Mouse (Mus musculus) left cerebral cortex, postnatal 4 days (tissue): Measurements from ENCODE around the gene Ap5z1. TPM values are rescaled to one million over a fixed set of nuclear protein-coding genes. Genes with fewer than 3 reads are reported as not detected.

Experiments used
- DNase-seq: peaks from one replicate; pipeline ENCODE4 v3.0.0-alpha.2; 2022
- intact Hi-C: fragments of 180-260 bp; cut with DNase I; formaldehyde crosslinking; loops from one replicate; pipeline ENCODE4 v1.15.1; 2025
- total RNA-seq, 2 experiments: library from RNA; stranded (reverse); gene quantifications; 2 replicates each; pipeline ENCODE4 v1.2.3; 2021

Gene Ap5z1
- total RNA-seq, 2 experiments from 2014 or later = 21.9 to 23.2 TPM

GRCm38 (mm10) chr5:142438380-142438938 lies 25.3 kb upstream of the Ap5z1 start:
- no peak for DNase-seq
- intact Hi-C loops = no loop called here

- intact Hi-C loops = loop anchor here (10.0 kb wide), 3 partner anchors 75 to 1595 kb away; partner anchors contain the start of gene Sdk1
- no peak for DNase-seq
These were observed 23.8 kb upstream of the Ap5z1 start for GRCm38 (mm10) chr5:142439911-142440432.

DNA sequence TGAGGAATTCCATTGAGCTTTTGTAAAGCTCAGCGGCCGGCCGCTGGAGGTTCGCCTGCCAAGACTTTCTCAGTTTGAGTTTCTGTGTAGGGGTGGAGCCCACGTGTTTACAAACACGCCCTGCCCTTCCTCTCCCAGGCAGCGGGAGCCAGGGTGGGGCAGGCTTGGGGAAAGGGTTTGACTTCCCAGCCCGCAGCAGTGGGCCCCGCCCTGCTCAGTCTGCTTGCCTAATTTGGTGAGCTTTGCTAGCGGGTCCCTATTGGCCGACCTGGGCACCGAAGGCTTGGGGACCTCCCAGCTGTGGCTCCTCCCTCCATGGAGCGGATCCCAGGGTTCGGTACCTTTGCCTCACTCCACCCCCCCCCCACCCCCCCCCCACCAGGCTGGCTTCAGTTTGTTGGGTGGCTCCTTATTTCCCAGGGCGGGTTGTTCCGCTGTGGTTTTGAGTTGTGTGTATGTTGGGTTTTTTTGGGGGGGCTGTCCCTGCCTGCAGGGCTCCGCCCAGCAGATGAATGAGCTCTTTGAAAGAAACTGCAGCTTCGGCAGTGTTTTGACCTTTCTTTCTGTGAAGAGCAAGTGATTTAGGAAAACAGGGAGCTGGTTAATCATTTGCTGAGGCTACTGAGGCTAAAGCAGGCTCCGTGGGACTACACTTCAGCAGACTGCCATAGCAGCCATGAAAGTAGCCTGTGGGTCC lies 23.1 kb upstream of the Ap5z1 start:
- peak; percentile 67 for DNase-seq
- intact Hi-C loops = loop anchor here (10.0 kb wide), 3 partner anchors 76 to 1596 kb away; partner anchors contain the start of gene Sdk1

- no peak for DNase-seq
- intact Hi-C loops = loop anchor here (10.0 kb wide), 3 partner anchors 77 to 1597 kb away; partner anchors contain the start of gene Sdk1
These were observed 22.3 kb upstream of the Ap5z1 start for GRCm38 (mm10) chr5:142441332-142442044.

DNA sequence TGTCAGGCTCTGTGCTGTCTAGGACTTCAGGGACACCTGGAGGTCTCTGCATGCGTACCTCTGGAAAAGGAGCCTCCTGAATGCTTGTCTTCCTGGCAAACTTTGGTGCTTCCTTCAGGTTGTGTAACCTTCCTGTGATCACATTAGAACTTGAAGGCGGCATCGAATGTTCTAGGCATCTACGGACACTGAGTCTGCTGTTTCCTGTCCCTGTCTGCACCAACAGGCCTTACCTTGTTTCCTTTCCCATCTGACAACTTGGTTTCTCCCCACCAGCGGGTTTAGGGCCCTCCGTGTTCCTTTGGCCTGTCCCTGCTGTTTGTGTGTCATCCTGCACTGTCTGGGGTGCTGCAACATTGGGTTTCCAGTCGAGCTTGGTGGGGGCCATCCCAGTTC lies 21.7 kb upstream of the Ap5z1 start:
- intact Hi-C loops = loop anchor here (10.0 kb wide), 3 partner anchors 77 to 1597 kb away; partner anchors contain the start of gene Sdk1
- no peak for DNase-seq

- no peak for DNase-seq
- intact Hi-C loops = loop anchor here (10.0 kb wide), 3 partner anchors 79 to 1599 kb away; partner anchors contain the start of gene Sdk1
These were observed 20.2 kb upstream of the Ap5z1 start for GRCm38 (mm10) chr5:142443514-142443913.

DNA sequence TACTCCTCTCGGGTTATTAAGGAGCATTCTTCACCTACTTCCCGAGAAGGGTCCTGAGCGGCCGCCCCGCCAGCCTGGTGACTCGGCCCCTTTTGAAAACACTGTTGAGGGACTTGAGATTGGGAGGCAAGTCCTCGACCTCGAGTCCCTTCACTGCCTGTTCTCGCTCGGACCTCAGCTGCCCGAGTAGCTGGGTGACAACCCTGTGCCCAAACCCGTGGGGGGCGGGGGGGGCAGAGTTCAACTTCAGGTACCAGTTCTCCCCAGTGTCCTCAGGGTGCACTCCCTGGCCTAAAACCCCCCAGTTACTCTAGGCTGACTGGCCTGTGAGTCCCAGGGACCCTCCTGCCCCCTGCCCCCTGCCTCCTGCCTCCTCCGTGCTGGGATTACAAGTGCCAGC lies 19.8 kb upstream of the Ap5z1 start:
- intact Hi-C loops = loop anchor here (10.0 kb wide), 3 partner anchors 79 to 1599 kb away; partner anchors contain the start of gene Sdk1

GRCm38 (mm10) chr5:142444791-142445531 lies 18.8 kb upstream of the Ap5z1 start:
- intact Hi-C loops = loop anchor here (10.0 kb wide), 3 partner anchors 80 to 1600 kb away; partner anchors contain the start of gene Sdk1
- no peak for DNase-seq

More for the DNA sequence above, 19.8 kb upstream of the Ap5z1 start:
- DNase-seq = no peak

DNA sequence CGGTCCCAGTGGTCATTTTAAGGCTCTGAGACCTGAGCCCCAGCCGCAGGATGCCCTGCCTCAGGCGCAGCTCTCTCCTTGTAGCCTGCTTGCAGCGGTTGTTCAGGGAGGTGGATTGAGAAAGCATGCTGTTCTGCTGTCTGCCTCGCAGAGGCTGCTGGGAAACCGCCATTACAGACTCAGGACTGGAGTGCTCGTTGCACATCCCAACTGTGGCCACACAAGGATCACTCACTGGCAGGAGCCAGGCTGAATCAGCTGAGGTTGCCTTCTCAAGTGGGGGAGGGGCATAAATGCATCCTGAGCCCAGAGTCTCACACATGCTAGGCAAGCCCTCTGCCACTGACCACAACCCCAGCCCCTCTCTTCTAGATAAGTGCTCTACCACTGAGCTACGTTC lies 18.0 kb upstream of the Ap5z1 start:
- DNase-seq = no peak
- intact Hi-C loops = loop anchor here (10.0 kb wide), 3 partner anchors 81 to 1601 kb away; partner anchors contain the start of gene Sdk1

- DNase-seq = peak; percentile 94
- intact Hi-C loops = loop anchor here (10.0 kb wide), 3 partner anchors 83 to 1603 kb away; partner anchors contain the start of gene Sdk1
These were observed 15.7 kb upstream of the Ap5z1 start for GRCm38 (mm10) chr5:142448076-142448475.

DNA sequence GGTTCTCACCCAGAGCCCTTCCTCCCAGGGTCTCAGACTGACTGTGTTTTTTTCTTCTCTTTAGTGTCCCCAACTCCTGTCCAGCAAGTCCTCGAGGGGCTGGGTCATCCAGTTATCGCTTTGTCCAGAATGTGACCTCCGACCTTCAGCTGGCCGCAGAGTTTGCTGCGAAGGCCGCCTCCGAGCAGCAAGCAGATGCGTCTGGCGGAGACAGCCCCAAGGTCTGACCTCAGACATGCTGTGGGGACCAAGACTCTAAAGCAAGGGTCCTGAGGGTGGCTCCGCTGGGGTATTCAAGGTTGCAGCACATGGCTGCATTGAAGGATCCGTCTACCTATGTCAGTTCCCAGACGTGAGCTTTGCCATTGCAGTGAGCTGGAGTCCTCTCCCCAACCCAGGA lies 15.1 kb upstream of the Ap5z1 start:
- intact Hi-C loops = loop anchor here (10.0 kb wide), 3 partner anchors 84 to 1604 kb away; partner anchors contain the start of gene Sdk1
- no peak for DNase-seq

- intact Hi-C loops = no loop called here
These were observed 12.9 kb upstream of the Ap5z1 start for GRCm38 (mm10) chr5:142450846-142451245.

DNA sequence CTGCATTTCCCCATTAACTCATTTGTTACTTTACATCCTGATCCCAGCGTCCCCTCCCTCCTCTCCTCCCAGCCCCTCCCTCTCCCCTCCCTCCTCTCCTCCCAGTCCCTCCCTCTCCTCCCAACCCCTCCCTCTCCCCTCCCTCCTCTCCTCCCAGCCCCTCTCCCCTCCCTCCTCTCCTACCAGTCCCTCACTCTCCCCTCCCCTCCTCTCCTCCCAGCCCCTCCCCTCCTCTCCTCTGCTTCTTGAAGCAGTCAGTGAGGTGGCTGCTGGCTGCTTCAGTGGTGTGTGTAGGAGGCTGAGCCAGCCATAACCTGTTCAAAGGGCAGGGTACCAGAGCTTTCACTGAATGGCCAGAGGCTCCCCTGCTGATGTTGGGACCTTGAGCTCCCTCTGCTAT lies 12.0 kb upstream of the Ap5z1 start:
- intact Hi-C loops = no loop called here
- DNase-seq = no peak

More at GRCm38 (mm10) chr5:142450846-142451245, 12.9 kb upstream of the Ap5z1 start:
- DNase-seq = no peak

GRCm38 (mm10) chr5:142453742-142454141 lies 10.0 kb upstream of the Ap5z1 start:
- intact Hi-C loops = no loop called here
- no peak for DNase-seq

DNA sequence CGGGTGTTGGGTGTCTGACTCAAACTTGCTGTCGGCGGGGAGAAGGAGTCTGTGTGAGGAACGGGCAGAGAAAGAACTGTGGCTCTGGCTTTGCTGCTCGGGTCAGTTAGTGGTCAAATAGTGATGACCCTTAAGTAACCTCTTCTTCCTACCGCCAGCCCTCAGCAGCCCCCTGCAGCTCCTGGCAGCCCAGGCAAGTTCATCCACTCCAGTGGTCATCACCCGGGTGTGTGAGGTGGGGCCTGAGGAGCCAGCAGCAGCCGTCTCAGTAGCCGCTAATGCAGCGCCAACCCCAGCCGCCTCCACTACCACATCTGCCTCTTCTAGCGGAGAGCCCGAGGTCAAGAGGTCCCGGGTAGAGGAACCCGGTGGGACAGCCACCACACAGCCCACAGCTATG lies 7.4 kb upstream of the Ap5z1 start:
- no peak for DNase-seq
- intact Hi-C loops = no loop called here

- intact Hi-C loops = no loop called here
- DNase-seq = no peak
These were observed 6.4 kb upstream of the Ap5z1 start for GRCm38 (mm10) chr5:142457345-142457744.

DNA sequence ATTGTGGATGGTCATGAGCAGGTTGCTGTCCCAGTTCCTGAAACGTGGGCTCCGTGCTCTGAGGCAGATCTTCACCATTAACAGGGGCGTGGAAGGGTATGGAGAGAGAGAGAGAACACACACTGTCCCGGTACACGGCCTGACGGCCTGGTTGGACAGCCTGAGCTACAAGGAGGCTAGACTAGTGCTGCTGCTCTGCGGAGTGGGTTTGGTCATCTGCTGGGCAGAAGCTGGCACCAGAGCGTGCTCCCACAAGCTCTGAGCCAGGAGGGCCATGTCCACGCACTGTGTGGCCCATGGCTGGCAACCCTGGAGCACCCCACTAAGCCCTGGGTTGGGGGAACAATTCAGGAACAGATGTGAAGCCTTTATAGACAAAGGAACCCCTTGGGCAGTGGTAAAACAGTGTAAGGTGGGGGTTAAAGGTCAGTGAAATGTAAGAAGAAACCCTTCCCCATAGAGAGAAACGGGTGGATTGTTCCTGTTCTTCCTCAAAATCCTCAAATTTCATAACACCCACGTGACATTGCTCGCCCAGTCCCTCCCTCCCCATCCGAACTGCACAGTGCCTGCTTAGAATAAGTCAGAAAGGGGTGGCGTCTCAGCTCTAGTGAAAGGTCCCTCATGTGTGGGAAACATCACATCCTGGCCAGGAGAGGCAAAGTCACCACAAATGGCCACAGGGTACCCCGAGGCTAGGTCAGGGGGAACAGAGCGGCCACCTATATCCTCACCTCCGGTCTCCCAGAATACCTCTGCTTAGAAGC lies 4.8 kb upstream of the Ap5z1 start:
- DNase-seq = no peak
- intact Hi-C loops = no loop called here

DNA sequence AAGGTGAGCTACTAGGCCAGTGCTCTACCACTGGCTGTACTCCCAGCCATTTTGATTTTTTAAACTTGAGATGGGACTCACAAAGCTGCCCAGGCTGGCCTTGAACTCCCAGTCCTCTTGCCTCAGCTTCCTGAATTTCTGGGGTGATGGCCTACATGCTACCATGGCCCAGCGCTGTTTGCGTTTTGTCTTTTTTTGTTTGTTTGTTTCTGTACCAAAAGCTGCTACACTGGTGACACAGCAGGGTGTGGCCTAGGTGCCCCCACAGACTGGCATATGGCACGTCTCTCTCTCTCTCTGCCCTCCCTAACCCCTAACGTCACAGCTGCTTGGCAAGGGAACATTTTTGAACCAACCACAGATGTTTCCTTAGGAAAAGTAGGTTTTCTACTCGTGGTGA lies 3.9 kb upstream of the Ap5z1 start:
- intact Hi-C loops = no loop called here
- no peak for DNase-seq

DNA sequence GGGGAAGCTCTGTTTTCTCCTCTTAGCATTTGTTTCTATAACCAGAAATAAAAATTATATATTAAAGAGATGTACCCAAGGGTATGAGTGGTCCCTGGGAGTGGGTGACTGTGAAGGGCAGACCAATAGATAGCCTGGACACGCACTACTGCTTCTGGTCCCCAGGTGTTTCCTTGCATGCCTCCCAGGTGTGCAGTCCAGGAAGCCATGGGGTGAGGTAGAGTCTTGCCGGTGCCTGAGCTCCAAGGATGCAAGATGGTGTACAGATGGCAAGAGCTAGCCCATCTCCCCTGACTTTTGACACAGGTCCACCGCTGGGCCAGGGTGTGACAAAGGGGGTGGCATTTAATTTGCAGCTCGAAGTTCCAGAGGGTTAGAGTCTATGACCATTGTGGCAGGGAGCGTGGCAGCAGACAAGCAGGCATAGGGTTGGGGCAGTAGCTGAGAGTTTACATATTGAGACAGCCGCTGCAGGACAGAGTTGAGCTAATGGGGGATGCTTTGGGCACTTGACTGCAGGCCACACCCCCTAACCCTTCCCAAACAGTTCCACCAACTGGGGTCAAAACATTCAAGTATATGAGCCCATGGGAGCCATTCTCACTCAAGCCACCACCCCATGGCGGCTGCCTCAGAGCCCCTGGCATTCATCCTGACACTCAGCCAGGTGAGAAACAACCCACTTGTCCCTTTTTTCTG lies 1.7 kb upstream of the Ap5z1 start:
- intact Hi-C loops = no loop called here
- DNase-seq = no peak
